Mouse (Mus musculus) embryonic stem cell, embryonic (primary cell): ENCODE data around the gene Slc4a8.

ENCODE experiments used
- CTCF ChIA-PET, 4 experiments: fragments of 300-600 bp in 2 of 4; fragments of 350-600 bp in 2 of 4; sonication (Branson Sonifier 250); formaldehyde crosslinking; loops; one replicate each; lab custom pipeline; 2022; ENCODE audit warnings: inconsistent platforms in 2 of 4; lab: Charles Lee
- POLR2A ChIA-PET, 4 experiments: fragments of 300-600 bp in 2 of 4; fragments of 350-600 bp in 2 of 4; sonication (Branson Sonifier 250); formaldehyde crosslinking; loops; one replicate each; lab custom pipeline; 2022; ENCODE audit warnings: antibody characterized with exemption in 4 of 4, inconsistent platforms in 1 of 4; lab: Charles Lee

Gene Slc4a8

DNA sequence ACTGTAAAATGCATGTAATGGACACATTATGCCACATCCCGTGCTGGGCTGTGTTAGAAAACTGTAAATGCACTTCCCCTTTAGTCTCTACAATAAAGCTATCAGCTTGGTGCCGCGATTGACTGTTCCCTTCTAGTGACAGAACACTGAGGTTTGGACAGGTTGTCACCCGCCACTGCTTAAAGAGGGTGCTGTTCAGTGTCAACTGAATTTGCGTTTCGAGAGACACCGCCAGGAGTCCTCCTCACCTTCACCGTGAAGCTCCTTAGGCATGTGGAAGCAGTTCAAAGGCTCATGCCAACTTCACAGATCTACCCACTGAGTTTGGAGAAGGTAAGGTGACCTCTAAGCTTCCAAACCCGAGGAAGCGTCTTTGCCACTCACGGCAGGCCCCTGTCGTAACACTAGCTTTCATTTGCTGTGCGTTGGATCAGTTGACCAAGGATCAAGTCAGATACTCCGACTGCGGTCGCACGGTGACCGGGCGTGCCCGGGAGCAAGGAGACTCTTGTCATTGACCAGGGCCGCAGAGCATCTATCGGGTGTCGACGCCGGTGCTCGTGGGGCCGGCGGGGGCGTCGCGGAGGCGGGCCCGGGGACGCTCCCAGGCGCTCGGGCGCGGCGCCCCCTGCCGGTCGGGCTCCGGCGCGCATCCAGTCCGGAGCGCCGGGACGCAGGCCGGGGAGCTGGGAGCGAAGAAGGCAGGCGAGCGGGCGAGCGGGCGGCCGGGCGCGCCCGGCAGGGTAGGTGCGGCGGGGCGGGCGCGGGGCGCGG, 108.6 kb downstream of the Slc4a8 start:
- POLR2A ChIA-PET, result interaction anchor here in 2 of 4 experiments (0.6 to 1.7 kb wide), 13 partner anchors 9 to 391 kb away, joined by 3 to 6 read pairs (median 3); no protein-coding TSS in a partner anchor
- CTCF ChIA-PET, result interaction anchor here (0.5 to 2.0 kb wide), 42 partner anchors 8 to 1112 kb away, joined by 3 to 10 read pairs (median 4); partner anchors contain the start of gene Dazap2 (in 1 of the 4)

DNA sequence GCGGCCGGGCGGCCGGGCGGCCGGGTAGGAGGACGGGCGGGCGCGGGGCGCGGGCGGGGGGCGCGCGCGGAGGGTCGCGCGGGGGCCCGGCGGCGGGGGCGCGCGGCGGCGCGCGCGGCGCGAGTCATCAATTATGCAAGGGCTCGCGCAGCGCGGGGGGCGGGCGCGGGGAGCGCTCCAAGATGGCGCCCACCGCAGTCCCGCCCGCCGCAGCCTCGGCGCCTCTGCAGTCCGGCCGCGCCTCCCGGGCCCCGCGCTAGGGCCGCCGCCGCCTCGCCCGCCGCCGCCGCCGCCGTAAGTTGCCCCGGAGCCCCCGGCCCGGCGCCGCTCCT, 109.2 kb downstream of the Slc4a8 start:
- POLR2A ChIA-PET, result interaction anchor here in 2 of 4 experiments (0.6 to 1.7 kb wide), 8 partner anchors 8 to 293 kb away, joined by 3 to 6 read pairs (median 3); no protein-coding TSS in a partner anchor
- CTCF ChIA-PET, result interaction anchor here (0.6 to 2.0 kb wide), 33 partner anchors 8 to 361 kb away, joined by 3 to 10 read pairs (median 5); partner anchors contain the start of gene Dazap2 (in 1 of the 4)

DNA sequence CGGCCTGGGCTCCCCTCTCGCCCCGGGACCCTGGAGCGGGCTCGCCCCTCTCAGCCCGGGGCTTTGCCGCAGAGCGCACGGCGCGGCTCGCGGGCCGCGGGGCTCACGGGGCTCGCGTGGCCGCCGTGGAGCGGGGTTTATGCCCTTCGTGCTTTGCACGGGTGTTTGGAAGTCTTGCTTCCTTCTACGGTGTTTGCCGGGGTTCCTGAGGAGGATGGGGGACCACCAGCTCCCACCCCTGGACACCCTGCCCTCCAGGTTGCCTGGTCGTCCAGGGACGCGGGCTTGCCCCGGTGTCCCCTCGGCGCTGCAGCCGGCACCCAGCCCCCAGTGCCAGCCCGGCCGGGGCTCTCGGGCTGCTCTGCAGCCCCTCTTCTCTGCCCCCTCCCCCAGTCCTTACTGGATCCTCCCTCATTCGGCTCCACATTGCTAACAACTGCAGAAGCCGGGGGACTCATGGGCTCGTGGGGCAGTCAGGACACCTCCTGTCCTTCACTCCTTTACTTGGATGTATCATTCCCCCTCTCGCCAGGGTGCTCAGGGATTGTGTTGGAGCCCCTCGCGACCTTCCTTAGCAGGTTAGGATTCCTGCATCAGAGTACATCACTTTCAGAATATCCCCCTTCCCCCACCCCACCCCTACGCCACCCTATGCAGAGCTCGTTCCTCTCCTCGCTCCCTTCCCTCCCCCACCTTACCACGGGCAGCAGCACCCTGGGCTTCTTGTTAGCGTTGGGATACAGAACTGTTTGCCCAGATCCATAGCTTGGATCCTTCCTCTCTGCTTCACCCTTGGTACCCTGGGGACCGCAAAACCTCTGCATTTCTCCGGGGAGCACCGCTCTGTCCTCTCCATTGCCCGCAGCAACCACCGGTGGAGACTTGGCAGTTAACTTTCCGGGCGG, 109.8 kb downstream of the Slc4a8 start:
- POLR2A ChIA-PET, result interaction anchor here in 3 of 4 experiments (0.6 to 1.7 kb wide), 17 partner anchors 8 to 401 kb away, joined by 3 to 12 read pairs (median 3); no protein-coding TSS in a partner anchor
- CTCF ChIA-PET, result interaction anchor here (0.5 to 3.0 kb wide), 39 partner anchors 8 to 1133 kb away, joined by 3 to 12 read pairs (median 5); partner anchors contain the start of genes Dazap2 (in 1 of the 4) and Krt8 (in 1 of the 4)

DNA sequence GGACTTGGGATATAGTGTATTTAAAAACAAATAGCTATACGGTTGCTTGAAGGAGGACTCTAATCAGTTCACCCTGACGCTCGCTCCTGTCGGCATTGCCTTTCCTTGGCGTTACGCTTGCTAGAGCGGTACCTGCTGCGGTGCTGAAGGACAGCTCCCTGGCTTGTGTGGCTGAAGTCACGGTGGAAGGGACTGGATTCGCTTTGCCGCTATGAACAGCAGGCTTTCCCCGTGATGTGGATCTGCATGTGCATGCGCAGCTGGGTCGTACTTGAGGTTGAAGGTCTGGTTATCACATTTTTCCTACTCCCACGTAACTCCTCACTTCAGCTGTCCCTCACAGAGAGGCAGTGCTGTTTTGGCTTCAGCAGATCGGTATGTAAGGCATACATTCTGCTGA, 111.6 kb downstream of the Slc4a8 start:
- ChIA-PET POLR2A (interaction anchor here in 3 of 4 experiments (0.5 to 1.4 kb wide), 13 partner anchors 12 to 391 kb away, joined by 3 to 7 read pairs (median 3); no protein-coding TSS in a partner anchor), CTCF (interaction anchor here (0.6 to 3.0 kb wide), 16 partner anchors 32 to 1402 kb away, joined by 3 to 12 read pairs (median 4); no protein-coding TSS in a partner anchor)
